8 mouse cellular contexts compared by ENCODE assay signal in genomic region chr13:20173987-20174654, GRCm38 (mm10).
A peak's percentile ranks its signal among the peaks of the same experiment; 100 is the strongest.
DNase-seq lines count a peak whose midpoint lies in the region; ATAC-seq and TF ChIP-seq lines count a peak whose summit lies in the region.

No protein-coding gene starts in this region.

- peak; percentile 91 for ATAC-seq in heart, embryonic 14.5 days (ENCODE audit: insufficient number of reproducible peaks, insufficient read depth, low FRiP score, low read depth)
- ATAC-seq in liver, embryonic 12.5 days: peak; percentile 68
- ATAC-seq in erythroid progenitor cell, adult 5-6 weeks (replicated peaks; ENCODE audit: low FRiP score, poor library complexity, severe bottlenecking): no peak

- no peaks in the 10 kb centered on the region for H3K9me3 ChIP-seq in heart, embryonic 14.5 days (ENCODE audit: control insufficient read depth, low read length)
- H3K9me3 ChIP-seq in liver, embryonic 12.5 days (replicated peaks): no peaks in the 10 kb centered on the region

- peak overlapping the region; percentile 17; the same call in 1 of the 2 replicates for H3K9ac ChIP-seq in heart, embryonic 14.5 days (ENCODE audit: low read length)
- no peak overlapping the region for H3K9ac ChIP-seq in liver, embryonic 12.5 days

- H3K4me3 ChIP-seq in heart, embryonic 14.5 days (ENCODE audit: control insufficient read depth in 1 of 2, insufficient read depth in 1 of 2, low read depth in 1 of 2, low read length in 2 of 2): no peak overlapping the region
- no peak overlapping the region for H3K4me3 ChIP-seq in liver, embryonic 12.5 days
- no peak overlapping the region for H3K4me3 ChIP-seq in layer of hippocampus, adult 2 months

- no peak for TF ChIP-seq CTCF in layer of hippocampus, adult 2 months (conservative IDR thresholded peaks at IDR 0.05)

- 24% methylated on average over 10 of the region's 10 CpGs for WGBS in heart, embryonic 14.5 days
- 11% methylated on average over 10 of the region's 10 CpGs for WGBS in liver, embryonic 12.5 days (ENCODE audit: insufficient replicate concordance)

- peaks cover 11% of the 10 kb centered on the region in 2 experiments; a peak in 3 of 4 replicates for H3K4me1 ChIP-seq in heart, embryonic 14.5 days (ENCODE audit: control insufficient read depth in 2 of 2, insufficient read depth in 2 of 2, low read length in 2 of 2)
- H3K4me1 ChIP-seq in liver, embryonic 12.5 days: peaks cover 14% of the 10 kb centered on the region

- no peak overlapping the region for H3K4me2 ChIP-seq in heart, embryonic 14.5 days (ENCODE audit: low read length)
- H3K4me2 ChIP-seq in liver, embryonic 12.5 days: no peak overlapping the region

- no peaks in the 10 kb centered on the region for H3K27me3 ChIP-seq in heart, embryonic 14.5 days (ENCODE audit: control insufficient read depth, insufficient read depth, low read length)
- peaks cover 46% of the 10 kb centered on the region; the same call in 1 of the 2 replicates for H3K27me3 ChIP-seq in liver, embryonic 12.5 days (replicated peaks)

- peak; percentile 47 for DNase-seq in adrenal gland, adult 2 months
- no peak for DNase-seq in adrenal gland, postnatal 25 days
- peak; percentile 24 for DNase-seq in CD4-positive helper T cell, adult 2 months (ENCODE audit: low read depth, low spot score)
- DNase-seq in layer of hippocampus, adult 8-10 months (ENCODE audit: low spot score in 2 of 2): no peak
- DNase-seq in layer of hippocampus, adult 2 months (ENCODE audit: low spot score in 2 of 2): no peak

- H3K36me3 ChIP-seq in heart, embryonic 14.5 days (ENCODE audit: control insufficient read depth, insufficient read depth, low read length): no peaks in the 10 kb centered on the region
- no peaks in the 10 kb centered on the region for H3K36me3 ChIP-seq in liver, embryonic 12.5 days

- peak overlapping the region; percentile 84 to 86 for H3K27ac ChIP-seq in heart, embryonic 14.5 days (replicated peaks in 1 of 2; ENCODE audit: control insufficient read depth in 1 of 2, insufficient read depth in 1 of 2, low read depth in 2 of 2, low read length in 2 of 2)
- peak overlapping the region; percentile 54 for H3K27ac ChIP-seq in liver, embryonic 12.5 days
- H3K27ac ChIP-seq in layer of hippocampus, adult 2 months: no peak overlapping the region

Comparison
In these comparisons a context has a peak if more than half of its experiments do, and no peak if none do; other contexts are left out.
1. DNase-seq: peak in adrenal gland, adult 2 months (single experiment) and CD4-positive helper T cell, adult 2 months (single experiment); none in adrenal gland, postnatal 25 days (single experiment), layer of hippocampus, adult 8-10 months (0 of 2) and layer of hippocampus, adult 2 months (0 of 2).